Mouse (Mus musculus): Measurements from ENCODE around the gene Rp2. TPM values are rescaled to one million over a fixed set of nuclear protein-coding genes. Genes with fewer than 3 reads are reported as not detected.
A peak's percentile ranks its signal among the peaks of the same experiment; 100 is the strongest.

Rp2 gene
- polyA plus RNA-seq, 1 experiment from 2014 or later, result 15.2 TPM

- Histone ChIP-seq H3K9ac (ENCODE audit: low read depth, low read length) (no peak overlapping the region), H3K4me2 (ENCODE audit: low read length) (no peak overlapping the region), H3K4me1 (ENCODE audit: control insufficient read depth, insufficient read depth, low read depth, low read length) (no peaks in the 10 kb centered on the region), H3K27me3 (replicated peaks; ENCODE audit: control insufficient read depth, insufficient read depth, low read length) (no peaks in the 10 kb centered on the region), H3K4me3 (ENCODE audit: low read length) (no peak overlapping the region), H3K9me3 (ENCODE audit: control insufficient read depth, low read length) (no peaks in the 10 kb centered on the region), H3K36me3 (ENCODE audit: control insufficient read depth, insufficient read depth, low read length) (no peaks in the 10 kb centered on the region), H3K27ac (ENCODE audit: low read depth, low read length) (no peak overlapping the region)
- no peak for ATAC-seq
- 88% methylated on average over 3 of the region's 3 CpGs for WGBS
Observed at GRCm38 (mm10) chrX:20412221-20412620, 47.9 kb downstream of the Rp2 start.

- no peak overlapping the region for H3K4me3 ChIP-seq (ENCODE audit: low read length)
- H3K9ac ChIP-seq (ENCODE audit: low read depth, low read length), result no peak overlapping the region
- H3K27me3 ChIP-seq (replicated peaks; ENCODE audit: control insufficient read depth, insufficient read depth, low read length), result no peaks in the 10 kb centered on the region
- no peak overlapping the region for H3K27ac ChIP-seq (ENCODE audit: low read depth, low read length)
- no peak overlapping the region for H3K4me2 ChIP-seq (ENCODE audit: low read length)
- ATAC-seq, result peak; percentile 85
- WGBS, result 51% methylated on average over 6 of the region's 10 CpGs
- H3K9me3 ChIP-seq (ENCODE audit: control insufficient read depth, low read length), result no peaks in the 10 kb centered on the region
- H3K36me3 ChIP-seq (ENCODE audit: control insufficient read depth, insufficient read depth, low read length), result no peaks in the 10 kb centered on the region
- H3K4me1 ChIP-seq (ENCODE audit: control insufficient read depth, insufficient read depth, low read depth, low read length), result no peaks in the 10 kb centered on the region
Observed at GRCm38 (mm10) chrX:20414885-20415622, 50.8 kb downstream of the Rp2 start.

DNA sequence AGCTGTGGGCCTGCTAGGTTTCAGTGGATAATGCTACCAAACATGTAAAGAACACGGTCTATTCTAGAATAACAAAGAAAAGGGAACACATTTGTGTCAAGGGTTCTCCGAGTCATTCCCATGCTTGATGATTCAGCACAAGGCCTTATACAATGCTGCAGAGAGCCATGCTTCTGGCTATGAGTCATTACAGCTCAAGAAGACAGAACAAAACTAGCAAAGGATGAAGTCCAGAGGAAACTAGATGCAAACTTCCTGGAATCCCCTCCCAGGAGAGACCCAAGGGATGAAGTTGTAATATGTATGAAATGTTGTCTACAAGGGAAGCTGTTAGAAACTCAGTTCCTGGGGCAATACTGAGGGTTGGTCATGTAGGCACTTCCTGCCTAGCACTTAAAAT lies 54.2 kb downstream of the Rp2 start:
- no peak overlapping the region for H3K4me3 ChIP-seq (ENCODE audit: low read length)
- WGBS, result 92% methylated on average over 2 of the region's 2 CpGs
- H3K9ac ChIP-seq (ENCODE audit: low read depth, low read length), result no peak overlapping the region
- H3K36me3 ChIP-seq (ENCODE audit: control insufficient read depth, insufficient read depth, low read length), result no peaks in the 10 kb centered on the region
- H3K4me1 ChIP-seq (ENCODE audit: control insufficient read depth, insufficient read depth, low read depth, low read length), result no peaks in the 10 kb centered on the region
- no peak overlapping the region for H3K27ac ChIP-seq (ENCODE audit: low read depth, low read length)
- ATAC-seq, result no peak
- no peaks in the 10 kb centered on the region for H3K9me3 ChIP-seq (ENCODE audit: control insufficient read depth, low read length)
- H3K4me2 ChIP-seq (ENCODE audit: low read length), result no peak overlapping the region
- no peaks in the 10 kb centered on the region for H3K27me3 ChIP-seq (replicated peaks; ENCODE audit: control insufficient read depth, insufficient read depth, low read length)

- no peaks in the 10 kb centered on the region for H3K4me1 ChIP-seq (ENCODE audit: control insufficient read depth, insufficient read depth, low read depth, low read length)
- 87% methylated on average over 4 of the region's 4 CpGs for WGBS
- no peaks in the 10 kb centered on the region for H3K36me3 ChIP-seq (ENCODE audit: control insufficient read depth, insufficient read depth, low read length)
- H3K9ac ChIP-seq (ENCODE audit: low read depth, low read length), result no peak overlapping the region
- no peak overlapping the region for H3K4me2 ChIP-seq (ENCODE audit: low read length)
- no peaks in the 10 kb centered on the region for H3K27me3 ChIP-seq (replicated peaks; ENCODE audit: control insufficient read depth, insufficient read depth, low read length)
- no peak for ATAC-seq
- H3K4me3 ChIP-seq (ENCODE audit: low read length), result no peak overlapping the region
- no peak overlapping the region for H3K27ac ChIP-seq (ENCODE audit: low read depth, low read length)
- no peaks in the 10 kb centered on the region for H3K9me3 ChIP-seq (ENCODE audit: control insufficient read depth, low read length)
Observed at GRCm38 (mm10) chrX:20419536-20419935, 55.3 kb downstream of the Rp2 start.

GRCm38 (mm10) chrX:20425140-20425838 lies 61.0 kb downstream of the Rp2 start, which contains the start of gene Jade3:
TSS of gene Jade3 (plus strand) at chrX:20425688.
- WGBS, result 22% methylated on average over 37 of the region's 67 CpGs
- peaks cover 4% of the 10 kb centered on the region for H3K4me1 ChIP-seq (ENCODE audit: control insufficient read depth, insufficient read depth, low read depth, low read length)
- H3K4me2 ChIP-seq (ENCODE audit: low read length), result peak within 1 kb of the TSS; percentile 54

DNA sequence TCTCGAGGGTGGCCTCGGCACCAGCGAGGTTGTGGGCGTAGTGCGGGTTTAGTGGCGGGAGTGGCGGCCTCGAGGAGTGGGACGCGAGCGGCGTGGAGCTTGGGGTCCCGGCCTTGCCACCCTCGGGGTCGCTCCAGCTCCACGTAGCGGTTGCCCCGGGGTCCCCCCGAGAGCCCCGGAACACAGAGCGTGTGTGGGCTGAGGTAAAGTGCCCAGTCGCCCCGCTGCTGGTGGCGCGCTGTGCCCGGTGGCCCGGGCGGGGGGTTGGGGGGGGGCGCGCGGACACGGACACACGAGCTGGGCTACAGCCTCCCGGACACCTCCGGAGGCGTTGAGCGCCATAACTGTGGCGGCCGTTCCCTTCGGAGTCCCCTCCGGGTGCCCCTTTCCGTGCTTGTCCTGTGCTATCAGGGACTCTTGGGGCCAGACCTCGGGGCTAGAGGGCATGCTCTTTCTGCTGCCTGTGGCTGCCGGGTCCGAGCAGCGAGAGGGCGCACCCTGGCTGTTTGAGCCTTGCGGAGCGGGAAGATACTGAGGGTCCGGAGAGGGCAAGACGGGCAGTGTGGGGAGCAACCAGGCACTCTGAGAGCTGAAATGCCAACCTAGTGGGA lies 61.7 kb downstream of the Rp2 start:
- H3K36me3 ChIP-seq (ENCODE audit: control insufficient read depth, insufficient read depth, low read length), result no peaks in the 10 kb centered on the region
- ATAC-seq, result no peak; the same call in none of the 2 replicates
- H3K4me3 ChIP-seq (ENCODE audit: low read length), result peak overlapping the region; percentile 65
- peak overlapping the region; percentile 54 for H3K4me2 ChIP-seq (ENCODE audit: low read length)
- 22% methylated on average over 19 of the region's 51 CpGs for WGBS
- H3K4me1 ChIP-seq (ENCODE audit: control insufficient read depth, insufficient read depth, low read depth, low read length), result peaks cover 4% of the 10 kb centered on the region
- peak overlapping the region; percentile 85 for H3K27ac ChIP-seq (ENCODE audit: low read depth, low read length)
- H3K9ac ChIP-seq (ENCODE audit: low read depth, low read length), result peak overlapping the region; percentile 77
- no peaks in the 10 kb centered on the region for H3K9me3 ChIP-seq (ENCODE audit: control insufficient read depth, low read length)
- no peaks in the 10 kb centered on the region for H3K27me3 ChIP-seq (replicated peaks; ENCODE audit: control insufficient read depth, insufficient read depth, low read length)

More at GRCm38 (mm10) chrX:20425140-20425838, 61.0 kb downstream of the Rp2 start, which contains the start of gene Jade3:
- Histone ChIP-seq H3K4me3 (ENCODE audit: low read length) (peak within 1 kb of the TSS; percentile 65), H3K36me3 (ENCODE audit: control insufficient read depth, insufficient read depth, low read length) (no peaks in the 10 kb centered on the region), H3K27me3 (replicated peaks; ENCODE audit: control insufficient read depth, insufficient read depth, low read length) (no peaks in the 10 kb centered on the region), H3K9ac (ENCODE audit: low read depth, low read length) (peak within 1 kb of the TSS; percentile 77), H3K27ac (ENCODE audit: low read depth, low read length) (peak within 1 kb of the TSS; percentile 85), H3K9me3 (ENCODE audit: control insufficient read depth, low read length) (no peaks in the 10 kb centered on the region)
- ATAC-seq, result peak; percentile 97

Other genes with a start within 250 kb of the Rp2 start
- 12.9 and 16.3 TPM in 2 replicates for gene Slc9a7, start 72.7 kb upstream of the Rp2 start, polyA plus RNA-seq (2015; fragmentation: Nextera tagmentation; extraction: Ambion mirVana)
- 4.1 and 5.0 TPM in 2 replicates for gene Jade3, start 61.2 kb downstream of the Rp2 start, polyA plus RNA-seq (2015; fragmentation: Nextera tagmentation; extraction: Ambion mirVana)
- 0.54 and 0.93 TPM in 2 replicates for gene Rgn, start 185.3 kb downstream of the Rp2 start, polyA plus RNA-seq (2015; fragmentation: Nextera tagmentation; extraction: Ambion mirVana)